Mouse (Mus musculus) cortical plate, adult 2 months (tissue): Measurements from ENCODE around the gene Spint1.

ENCODE experiments used
- CTCF ChIP-seq: fragments of 200-500 bp; IDR thresholded peaks from 2 replicates; pipeline ENCODE4 v1.5.1; 2011; ENCODE audit warnings: mild to moderate bottlenecking, control low read depth, low read length; ENCODE audit not compliant: insufficient read depth; ENCODE audit errors: extremely low read depth
- POLR2A ChIP-seq: fragments of 200-500 bp; IDR thresholded peaks from 2 replicates; pipeline ENCODE4 v1.6.1; 2011; ENCODE audit warnings: mild to moderate bottlenecking, low read length, control low read depth; ENCODE audit not compliant: insufficient read depth; ENCODE audit errors: extremely low read depth

DNA sequence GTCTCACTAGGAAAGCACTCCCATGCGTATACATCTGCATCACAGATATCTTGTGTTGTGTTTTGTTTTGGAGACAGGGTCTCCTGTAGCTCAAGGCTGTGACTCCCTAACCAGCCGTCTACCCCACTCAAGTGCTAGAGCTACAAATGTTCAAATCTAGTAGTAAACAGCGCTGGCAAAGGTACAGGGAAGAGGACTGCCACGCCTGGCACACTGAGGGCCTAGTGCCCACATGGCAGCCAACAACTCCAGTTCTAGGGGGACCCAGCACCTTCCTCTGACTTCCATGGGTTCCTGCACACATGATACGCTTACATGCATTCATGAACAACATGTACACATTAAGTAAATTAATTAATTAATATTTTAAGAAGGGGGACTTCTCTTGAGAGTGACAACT lies 55.1 kb downstream of the Spint1 start:
- no peak for TF ChIP-seq CTCF
- no peak for TF ChIP-seq POLR2A
